Mouse (Mus musculus): ENCODE results near the gene Olfm3.

Gene Olfm3

DNA sequence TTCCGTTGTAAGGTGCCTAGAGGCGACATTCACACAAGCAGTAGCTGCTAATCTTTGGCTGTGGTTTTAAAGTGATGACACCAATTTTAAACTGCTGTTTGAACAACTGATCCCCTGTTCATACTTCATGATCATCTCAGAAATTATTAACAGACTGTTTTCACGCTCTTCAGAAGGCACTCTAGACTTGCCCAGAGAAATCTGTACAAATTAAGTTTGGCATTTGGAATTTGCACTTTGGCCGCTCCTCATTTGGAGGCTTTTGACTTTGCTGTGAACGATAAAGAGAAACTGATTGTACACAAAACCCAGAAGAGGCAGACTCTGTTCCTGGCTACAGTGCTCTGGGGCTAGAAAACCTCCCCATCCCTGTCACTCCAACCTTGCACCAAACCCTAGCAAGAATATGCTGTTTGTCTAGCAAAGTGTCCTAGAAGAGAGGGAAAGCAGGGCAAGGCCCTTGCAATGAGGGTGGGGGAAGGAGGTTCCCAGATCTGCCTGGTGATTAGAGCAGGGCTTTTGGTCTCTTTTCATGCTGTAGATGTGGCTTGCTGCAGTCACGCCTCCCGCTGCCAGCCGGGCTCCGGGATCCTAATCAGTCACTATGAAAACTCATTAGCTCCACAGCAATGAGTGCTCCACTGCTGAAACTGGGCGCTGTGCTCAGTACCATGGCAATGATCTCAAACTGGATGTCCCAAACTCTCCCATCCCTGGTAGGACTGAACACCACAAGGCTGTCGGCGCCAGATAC is 176.7 kb downstream of the Olfm3 start:
- no peak for DNase-seq (ENCODE audit: low spot score)

DNA sequence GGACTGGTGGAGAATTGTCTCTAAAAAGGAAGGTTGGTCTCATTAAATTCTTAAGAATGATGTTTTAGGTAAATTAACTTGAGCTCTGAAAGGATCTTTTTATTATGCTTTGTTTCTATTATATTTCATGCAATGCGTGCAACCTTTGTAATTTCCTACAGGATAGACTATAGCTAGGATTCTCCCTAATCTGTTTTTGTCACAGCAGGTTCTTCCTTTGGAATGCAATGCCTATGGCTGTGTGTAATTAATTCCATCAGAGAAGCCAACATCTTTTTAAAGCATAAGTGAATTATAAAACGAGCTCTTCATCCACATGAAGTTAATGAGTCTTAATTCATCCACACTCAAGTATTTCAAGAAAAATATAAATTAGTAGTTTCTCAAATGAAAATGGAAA is 177.5 kb downstream of the Olfm3 start:
- no peak for DNase-seq (ENCODE audit: low spot score)

DNA sequence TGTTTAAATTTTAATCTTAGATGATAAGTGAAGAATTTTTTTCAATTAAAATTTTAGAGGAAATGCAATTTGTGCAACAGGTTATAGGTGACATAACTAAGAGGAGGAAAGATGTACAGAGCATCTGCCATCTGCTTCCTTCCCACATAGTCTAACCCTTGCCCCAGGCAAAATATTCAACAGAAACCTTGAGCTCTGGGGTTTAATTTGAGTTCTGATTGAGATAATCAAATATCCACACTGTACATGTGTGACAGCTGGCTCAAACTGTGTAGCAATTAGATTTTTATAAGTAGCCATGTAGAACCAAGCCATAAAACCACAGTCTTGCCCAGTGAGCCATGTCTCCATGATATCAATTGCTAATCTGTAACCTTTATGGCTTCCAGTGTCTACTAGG is 179.1 kb downstream of the Olfm3 start:
- DNase-seq (ENCODE audit: low spot score), result no peak

DNA sequence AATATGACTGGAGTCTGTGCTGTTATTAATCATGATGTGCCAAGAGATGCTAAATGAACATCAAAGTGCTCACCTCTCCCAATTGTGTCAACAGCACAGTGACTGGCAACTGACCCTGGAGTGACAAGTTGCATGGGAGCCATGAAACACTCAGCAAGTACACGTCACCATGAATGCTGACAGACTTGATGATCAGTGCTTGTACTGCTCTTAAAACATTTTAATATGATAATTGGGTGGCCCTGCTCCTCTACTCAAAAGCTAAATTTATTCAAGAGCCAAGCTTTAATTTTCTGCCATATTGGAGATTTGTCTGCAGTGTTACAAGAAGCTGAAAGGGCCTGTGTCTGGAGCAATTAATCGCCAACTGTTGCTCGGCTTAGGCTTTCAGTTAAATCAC is 184.4 kb downstream of the Olfm3 start:
- DNase-seq (ENCODE audit: low spot score), result no peak

DNA sequence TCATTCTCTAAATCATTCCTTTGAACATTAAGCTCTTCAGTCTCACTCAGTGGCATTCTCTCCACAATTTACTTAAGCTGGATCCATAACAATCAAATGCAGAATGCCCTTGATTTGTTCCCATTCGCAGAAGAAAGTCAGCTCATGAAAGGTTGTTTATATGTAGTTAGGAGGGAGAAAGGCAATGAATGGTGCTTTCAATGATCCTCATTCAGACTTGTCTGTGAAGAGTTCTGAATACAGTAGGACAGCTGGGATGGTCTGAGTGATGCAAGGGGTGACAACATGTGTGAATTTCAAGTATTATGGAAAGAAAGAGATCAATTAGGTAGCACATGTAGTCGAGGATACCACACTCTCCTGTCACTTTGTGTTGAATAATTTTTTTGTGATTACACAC is 186.8 kb downstream of the Olfm3 start:
- DNase-seq (ENCODE audit: low spot score), result no peak

DNA sequence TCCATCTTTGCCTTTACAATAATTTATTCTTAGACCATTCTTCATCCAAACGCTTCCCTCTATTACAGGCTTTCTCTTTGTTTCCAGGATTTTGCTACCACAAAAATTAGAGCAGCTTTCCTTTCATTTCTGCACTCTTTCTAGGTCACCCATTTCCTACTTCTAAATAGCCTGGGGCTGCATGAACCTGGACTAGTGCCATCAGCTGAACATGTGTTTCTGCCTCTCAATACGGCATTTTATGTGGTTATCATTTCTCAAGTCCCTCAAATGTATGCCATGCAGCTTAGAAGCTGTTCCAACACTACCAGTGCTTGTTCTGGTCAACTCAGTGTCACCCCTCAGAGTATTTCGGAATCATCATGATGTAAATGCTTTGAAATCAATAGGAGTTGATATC is 191.6 kb downstream of the Olfm3 start:
- DNase-seq (ENCODE audit: low spot score), result no peak

DNA sequence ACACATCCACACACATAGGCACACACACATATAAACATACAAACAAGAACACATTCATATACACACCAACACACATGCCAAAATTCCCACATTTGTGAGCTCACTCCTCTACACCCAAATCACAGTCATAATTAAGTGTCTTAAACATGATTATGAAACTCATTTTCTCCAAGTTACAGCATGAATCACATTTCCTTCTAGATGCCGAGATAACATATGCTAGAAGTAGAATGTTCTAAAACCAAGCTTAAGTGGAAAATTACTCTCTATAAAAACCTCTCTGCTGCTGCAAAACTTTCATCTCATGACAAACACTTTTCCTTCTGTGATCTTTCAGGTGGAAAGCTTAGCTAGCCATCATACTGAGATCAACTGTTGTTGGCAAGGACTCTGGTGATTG is 195.7 kb downstream of the Olfm3 start:
- DNase-seq (ENCODE audit: low spot score), result no peak

DNA sequence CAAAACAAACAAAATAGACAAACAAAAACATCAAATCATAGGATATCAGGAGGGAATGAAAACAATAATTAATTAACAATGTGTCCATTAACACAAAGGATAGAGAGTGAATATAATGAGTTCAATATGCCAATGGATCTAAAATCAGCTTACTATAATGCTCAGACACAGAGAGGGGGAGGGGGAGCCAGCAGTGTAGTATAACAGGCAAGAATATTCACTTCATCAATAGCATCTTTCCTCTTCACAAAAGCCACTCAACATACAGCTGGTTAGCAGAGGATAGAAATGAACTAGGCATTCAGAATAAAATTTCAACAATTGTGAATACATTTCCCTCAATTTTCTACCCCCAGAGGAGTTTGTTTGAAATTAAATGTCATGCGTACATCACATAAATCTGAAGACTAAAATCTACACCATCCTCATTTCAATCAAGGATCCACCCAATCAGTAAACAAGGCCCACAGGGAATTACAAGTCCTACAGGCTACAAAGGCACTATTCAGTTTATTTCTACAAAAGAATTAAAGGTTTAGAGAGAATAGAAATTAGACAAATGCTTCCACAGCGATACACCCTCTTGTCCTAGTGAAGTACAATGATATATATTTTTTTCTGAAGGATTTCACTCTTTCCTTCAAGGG is 200.4 kb downstream of the Olfm3 start:
- no peak for DNase-seq (ENCODE audit: low spot score)

DNA sequence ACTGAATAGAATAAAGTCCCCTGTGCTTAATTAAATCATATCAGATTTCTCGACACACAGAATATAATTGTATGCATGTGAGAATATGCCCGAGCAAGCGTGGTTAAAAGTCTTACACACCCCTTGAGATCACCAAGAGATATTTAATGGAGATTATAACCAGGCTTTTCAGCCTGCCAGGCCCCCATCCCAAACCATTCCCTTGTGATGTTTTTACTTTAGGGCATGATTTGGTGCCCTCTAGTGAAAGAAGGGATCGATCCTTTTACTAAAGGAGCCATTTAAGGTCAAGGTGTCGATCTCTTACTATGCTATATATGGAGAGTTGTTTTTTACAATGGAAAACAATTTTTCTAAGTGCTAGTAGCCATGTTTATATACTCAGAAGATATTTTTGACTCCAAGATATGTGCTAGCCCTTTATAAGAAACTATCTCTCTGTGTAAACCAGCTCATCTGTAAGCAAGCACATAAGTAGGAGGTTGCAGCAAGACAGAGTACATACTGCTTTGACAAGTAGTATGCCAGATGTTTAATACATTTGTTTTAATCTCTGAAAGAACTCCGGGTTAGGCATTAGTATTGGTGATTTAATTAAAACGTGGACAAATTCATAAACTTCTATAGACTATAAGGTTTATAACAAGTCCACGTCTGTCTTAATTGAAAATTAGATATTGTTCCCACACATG is 201.1 kb downstream of the Olfm3 start:
- no peak for DNase-seq (ENCODE audit: low spot score)

DNA sequence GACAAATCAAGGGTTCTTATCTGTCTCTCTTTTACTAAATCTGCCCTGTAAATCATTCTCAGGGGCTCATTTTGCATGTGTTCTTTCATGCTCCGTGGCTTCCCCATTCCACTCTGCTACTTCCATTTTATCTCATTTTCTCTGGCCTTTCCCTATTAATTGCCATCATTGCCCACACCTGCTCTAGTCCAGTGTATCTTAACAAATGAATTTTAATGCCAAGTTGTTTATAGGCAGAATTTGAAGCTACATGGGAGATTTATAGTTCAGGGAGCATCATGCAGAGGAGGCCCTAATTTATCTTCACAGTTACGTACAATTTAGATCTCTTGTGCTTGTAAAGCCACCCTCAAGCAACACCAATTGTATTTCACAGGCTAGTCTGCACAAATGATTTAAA is 241.8 kb downstream of the Olfm3 start:
- DNase-seq (ENCODE audit: low spot score), result no peak

DNA sequence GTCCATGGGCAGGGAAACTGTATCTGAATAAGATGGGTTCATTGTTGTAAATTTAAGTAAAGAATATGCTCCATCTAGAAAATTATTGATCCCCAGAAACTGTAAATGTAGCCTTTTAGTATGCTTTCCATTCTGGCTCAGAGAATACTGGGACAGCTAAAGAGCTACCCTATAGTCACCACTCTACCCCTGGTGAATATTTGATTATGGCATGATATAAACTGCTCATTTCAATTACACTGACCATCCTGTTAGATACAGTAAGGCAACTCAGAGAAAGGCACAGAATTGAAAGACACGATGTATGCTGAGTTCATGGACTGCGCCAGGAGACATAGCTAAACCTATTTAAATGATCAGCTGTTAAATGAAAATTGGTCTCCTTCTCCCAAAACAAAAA is 242.4 kb downstream of the Olfm3 start:
- DNase-seq (ENCODE audit: low spot score), result no peak

DNA sequence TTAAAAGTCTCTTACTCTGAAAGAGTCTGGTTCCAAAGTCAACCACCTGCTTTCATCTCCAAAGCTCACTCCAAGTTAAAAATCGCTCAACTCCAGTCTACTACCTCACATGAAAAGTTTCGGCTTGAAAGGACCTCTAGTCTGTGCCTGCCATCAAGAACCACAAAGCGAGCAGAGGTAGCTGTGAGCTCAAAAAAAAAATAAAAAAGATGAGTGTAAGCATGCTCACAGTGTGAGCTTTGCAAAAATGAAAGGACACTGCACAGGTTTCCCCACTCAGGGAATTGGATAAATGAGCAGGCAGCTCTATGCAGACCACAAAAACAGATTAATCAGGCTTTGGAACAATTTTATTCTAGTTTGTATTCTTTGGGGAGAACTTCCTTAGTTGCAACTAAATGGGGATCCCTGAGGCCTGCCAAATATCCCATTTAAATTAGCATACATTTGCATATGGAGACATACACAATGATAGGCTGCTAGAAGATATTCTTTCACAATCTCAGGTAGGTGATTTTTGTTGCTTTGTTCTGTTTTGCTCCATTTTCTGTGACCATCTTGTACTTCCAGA is 255.1 kb downstream of the Olfm3 start:
- DNase-seq (ENCODE audit: low spot score), result no peak

DNA sequence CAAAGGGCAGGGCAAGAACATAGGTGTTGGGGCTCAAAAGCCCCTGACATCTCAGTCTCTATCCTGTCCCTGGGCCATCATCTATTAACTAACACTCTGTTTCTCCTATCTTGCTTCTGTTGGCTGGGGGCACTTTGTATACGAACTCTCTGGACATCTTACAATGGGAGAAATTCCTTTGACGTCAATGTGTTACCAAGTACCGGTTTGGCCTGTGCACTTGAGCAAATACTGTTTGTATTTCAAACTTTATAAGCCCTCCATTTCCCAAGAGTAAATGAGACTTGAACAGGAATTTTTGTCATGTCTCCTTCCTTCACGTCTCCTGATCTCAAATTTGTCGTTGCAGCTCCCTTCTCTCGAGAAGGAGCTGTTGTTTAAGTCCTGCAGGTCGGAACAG is 270.7 kb downstream of the Olfm3 start:
- no peak for DNase-seq (ENCODE audit: low spot score)
